Mouse (Mus musculus) ovary, postnatal 10 days (tissue): ENCODE data around the gene Sgcd.
"Not testable (repeated sequence)": the region's sequence is repeated elsewhere in the genome, so short reads cannot be mapped to it uniquely, and the experiment has no call there.

Experiments
- DNase-seq: peaks from one replicate; pipeline ENCODE4 v3.0.0; 2022; ENCODE audit warnings: low spot score

Gene Sgcd

DNA sequence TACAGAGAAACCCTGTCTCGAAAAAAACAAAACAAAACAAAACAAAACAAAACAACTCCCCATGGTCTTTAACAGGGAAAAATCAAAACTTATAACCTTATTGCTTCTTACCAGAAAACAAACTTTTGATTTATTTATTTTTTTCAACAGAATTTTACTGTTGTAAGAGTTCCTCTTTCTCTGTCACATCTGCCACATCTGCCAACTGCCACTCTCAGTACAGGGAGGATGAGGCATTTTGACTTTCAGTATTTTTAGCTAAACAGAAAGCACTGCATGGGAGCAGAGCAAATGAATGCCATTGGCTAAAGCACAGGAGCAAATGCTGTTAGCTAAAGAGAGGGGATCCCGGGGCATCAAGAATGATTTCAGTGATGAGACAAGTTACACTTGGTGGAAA lies 528.6 kb downstream of the Sgcd start:
- DNase-seq: no peak

DNA sequence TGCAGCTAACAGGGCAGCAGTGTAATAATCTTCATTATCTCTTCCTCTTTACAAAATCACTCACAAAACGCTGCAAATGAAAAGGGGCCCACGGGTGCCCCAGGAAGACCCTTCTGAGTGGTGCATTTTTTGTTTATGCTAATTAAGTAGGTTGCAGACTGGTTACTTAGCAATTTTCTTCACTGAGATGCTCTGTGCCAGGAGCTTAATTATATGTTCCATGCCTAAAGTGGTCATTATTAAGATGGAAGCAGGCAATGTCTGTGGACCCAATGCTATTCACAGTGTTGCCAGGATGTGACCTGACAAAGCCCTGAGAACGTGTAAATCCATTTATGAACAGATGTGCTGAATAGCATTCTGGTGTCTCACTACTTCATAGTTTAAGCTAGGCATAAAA lies 529.6 kb downstream of the Sgcd start:
- DNase-seq: no peak

DNA sequence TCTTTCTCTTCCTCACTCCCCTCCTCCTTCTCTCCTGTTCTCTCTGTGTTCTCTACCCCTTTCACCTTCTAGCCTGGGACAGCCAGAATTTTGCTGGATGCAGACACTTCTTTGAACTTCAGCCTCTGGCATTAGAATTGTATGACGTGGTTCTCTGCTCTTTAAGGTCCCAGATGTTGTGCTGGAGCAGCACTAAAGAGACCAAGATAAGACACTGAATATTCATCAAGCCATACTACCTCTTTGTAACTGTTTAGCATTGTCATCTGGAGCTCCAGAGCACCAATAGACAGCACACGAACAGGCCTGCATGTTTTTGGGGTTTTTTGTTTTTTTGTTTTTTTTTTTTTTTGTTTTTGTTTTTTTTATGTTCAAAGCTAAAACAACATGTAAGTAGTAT lies 541.0 kb downstream of the Sgcd start:
- no peak for DNase-seq

DNA sequence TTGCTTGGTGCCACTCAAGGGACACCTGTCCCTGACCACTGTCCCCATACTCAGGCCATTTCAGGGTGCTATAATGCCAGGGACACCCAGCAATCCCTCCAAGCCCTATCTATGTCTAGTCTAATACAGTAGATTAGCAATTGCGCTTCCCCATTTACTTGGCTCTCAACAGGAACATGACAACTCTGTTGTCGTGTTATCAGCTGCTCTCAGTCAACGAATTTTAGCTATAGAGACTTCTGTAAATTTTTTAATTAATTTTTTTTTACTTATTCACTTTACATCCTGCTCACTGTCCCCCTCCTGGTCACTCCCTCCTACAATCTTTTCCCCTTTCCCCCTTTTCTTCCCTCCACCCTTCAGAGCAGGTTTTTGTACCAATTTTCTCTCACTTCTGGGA lies 542.4 kb downstream of the Sgcd start:
- no peak for DNase-seq

DNA sequence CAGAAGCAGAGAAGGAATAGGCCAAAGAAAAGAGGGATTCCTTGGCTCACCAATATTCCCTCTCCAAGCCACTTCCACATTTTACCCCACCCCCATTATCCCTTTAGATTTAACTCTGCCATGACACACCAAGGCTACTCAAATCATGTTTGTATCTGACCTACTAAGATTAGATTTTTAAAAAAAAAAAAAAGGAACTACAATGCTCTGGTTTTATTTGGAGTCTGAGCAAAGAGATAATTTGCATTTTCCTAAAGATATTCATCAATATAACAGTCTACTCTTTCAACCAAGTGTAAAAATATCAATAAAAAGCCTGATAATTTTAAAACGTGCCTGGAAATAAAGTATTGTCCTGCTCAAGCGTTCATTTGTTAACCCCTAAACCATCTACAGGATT lies 543.1 kb downstream of the Sgcd start:
- DNase-seq: no peak

DNA sequence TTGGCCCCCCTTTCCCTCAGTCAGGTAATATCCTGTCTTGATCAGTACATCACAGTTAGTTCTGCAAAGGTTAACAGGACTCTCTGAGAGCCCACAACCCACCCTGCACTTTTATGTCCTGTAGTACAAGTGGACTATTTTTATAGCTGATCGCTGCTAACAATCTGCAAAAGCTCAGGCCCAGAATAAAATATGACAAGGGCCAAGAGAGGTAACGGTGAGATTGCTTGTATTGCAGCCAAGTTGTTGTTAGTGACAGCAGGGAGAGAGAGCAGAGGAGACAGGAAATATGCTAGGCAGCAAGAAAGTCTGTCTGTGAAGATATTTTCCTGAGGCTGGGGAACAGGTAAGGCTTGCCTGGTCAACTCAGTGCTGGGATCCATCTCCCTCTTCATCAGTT lies 546.5 kb downstream of the Sgcd start:
- DNase-seq: no peak

DNA sequence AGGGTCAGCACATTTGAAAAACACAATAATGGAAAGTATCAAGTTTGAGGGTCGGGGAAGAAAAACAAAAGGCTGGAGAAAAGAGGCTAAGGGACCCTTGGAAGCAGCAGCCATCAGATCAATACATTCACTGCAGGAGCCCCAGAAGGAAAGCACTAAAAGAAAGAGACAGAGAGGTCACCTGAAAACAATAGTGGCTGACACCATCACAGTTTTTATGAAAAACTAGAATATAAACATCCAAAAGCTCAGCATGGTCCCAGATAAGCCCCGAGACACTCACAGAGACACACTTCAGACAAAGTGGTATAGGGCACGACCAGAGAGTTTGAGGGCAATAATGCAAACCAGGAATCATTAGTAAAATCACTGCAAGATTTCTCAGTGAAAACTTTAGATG lies 589.2 kb downstream of the Sgcd start:
- DNase-seq: no peak

DNA sequence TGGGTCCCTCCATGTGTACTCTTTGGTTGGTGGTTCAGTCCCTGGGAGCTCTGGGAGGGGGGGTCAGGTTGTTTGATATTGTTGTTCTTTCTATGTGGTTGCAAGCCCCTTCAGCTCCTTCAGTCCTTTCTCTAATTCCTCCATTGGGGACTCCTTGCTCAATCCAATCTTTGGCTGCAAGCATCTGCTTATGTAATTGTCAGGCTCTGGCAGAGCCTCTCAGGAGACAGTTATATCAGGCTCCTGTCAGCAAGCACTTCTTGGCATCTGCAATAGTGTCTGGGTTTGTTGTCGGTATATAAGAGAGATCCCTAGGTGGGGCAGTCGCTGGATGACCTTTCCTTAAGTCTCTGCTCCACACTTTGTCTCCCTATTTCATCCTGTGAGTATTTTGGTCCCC lies 598.0 kb downstream of the Sgcd start:
- DNase-seq: not testable (repeated sequence)

DNA sequence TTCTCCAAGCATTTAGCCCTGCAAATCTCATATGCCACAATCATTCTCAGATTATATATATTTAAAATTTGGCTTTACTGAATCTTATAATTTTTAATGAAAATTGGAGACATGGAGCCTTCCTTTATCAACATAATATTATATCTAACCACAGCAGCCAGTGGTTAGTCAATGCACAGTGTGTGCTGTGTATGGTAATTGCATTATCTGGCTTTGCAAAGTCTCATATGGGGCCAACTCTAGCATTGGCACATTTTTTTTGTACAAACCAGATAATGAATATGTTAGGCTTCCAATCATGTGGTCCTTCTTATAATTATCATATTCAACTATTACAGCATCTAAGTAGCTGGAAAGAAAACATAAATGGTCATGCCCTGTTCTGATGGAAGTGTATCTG lies 599.4 kb downstream of the Sgcd start:
- DNase-seq: no peak

DNA sequence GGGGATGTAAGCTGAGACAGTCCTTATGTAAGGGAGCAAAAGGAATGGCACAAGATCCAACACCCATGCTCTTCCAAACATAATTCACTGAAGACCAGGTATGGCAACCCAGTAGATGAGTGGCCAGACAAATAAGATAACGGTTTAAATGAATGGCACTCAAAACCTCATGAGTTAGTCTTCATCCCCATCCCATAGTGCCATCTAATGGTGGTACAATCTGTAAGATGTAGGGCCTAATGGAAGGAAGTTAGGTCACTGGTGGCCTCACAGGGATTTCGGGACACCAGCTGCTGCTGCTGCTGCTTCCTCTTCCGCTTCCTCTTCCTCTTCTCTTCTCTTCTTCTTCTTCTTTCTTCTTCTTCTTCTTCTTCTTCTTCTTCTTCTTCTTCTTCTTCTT lies 601.0 kb downstream of the Sgcd start:
- DNase-seq: no peak

DNA sequence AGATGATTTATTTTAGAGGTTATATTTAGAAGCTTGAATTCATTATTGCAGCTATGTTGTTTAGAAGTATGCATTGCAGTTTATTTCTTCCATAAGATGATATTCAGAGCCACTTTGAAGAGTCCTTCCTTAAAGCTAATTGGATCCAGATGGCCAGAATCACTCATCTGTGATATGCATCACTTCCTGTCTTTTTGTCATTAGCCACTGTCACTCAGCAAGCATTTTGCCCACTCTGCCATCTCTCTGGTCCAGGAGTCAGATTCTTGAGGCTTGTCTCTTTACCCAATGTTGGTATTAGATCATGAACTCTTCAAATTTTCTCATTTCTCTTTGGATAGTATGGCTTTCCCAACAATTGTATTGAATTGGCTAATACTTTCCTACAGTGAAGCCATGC lies 602.6 kb downstream of the Sgcd start:
- DNase-seq: no peak

DNA sequence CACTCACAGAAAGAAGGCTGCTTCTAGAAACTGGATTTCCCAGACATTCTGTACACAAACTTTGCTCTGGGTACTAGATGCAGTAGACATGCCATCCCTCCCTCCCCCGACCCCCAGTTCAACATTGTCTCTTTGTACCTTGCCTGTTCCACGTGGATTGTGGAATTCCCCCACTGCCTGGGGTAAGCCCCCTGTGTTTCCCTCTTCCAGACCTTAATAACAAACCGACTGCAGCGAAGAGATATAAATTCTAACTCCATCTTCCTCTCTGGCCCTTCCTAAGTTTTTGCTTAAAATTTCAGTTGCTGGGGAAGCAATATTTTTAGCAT lies 609.2 kb downstream of the Sgcd start:
- DNase-seq: no peak

DNA sequence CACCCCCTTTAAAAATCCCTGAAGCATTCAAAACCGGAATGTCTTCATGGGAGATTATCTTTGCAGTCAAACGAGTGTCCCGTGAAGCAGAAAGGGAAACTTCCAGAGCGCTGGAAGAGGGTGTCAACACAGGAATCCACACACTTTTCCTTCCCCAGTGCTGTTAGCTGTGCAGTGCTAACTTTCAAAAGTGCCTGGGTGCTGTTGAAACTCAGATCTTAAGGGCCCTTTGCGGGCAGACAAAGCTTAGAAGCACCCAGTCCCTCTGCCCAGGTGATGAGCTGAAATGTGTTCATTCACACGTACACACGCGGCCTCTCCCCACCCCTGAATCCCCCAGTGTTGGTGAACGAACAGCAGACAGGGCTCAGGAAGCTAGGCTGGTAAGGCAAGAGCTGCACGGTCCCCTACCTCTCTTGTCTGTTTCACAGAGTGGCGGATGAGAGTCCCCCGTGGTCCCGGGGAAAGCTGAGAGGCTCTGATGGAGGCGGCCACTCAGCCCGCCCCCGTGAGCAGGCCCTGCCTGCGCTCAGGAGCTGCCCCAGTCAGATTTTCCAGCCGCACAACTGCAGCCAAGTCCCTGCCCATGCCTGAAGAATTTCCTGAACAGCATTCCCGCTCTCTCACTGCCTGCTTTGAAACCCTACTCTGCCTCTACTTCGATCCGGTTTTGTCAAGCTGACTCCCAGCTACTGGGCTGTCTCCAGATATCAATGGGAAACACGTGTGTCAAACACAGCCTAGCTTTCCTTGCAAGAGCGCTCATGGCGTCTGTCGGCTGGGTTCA lies 609.7 kb downstream of the Sgcd start:
- peak; percentile 33 for DNase-seq

DNA sequence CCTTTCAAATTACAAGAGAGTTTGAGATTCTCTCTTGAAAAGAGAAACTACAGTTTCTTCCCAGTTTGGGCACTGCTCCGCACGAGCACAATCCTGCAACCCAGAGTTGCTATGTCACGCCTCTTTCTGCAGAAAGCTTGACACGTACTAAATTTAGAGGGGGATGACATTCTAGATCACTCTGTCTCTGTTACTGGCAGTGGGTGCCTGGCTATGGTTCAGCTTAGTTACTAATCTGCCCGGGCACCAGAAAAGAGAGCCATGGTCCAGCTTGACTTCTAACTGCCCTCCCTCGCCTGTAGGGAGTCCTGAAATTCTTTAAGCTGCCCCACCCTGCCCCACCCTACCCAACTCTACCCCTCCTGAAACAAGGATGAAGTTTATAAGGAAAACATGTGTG lies 611.3 kb downstream of the Sgcd start:
- no peak for DNase-seq

DNA sequence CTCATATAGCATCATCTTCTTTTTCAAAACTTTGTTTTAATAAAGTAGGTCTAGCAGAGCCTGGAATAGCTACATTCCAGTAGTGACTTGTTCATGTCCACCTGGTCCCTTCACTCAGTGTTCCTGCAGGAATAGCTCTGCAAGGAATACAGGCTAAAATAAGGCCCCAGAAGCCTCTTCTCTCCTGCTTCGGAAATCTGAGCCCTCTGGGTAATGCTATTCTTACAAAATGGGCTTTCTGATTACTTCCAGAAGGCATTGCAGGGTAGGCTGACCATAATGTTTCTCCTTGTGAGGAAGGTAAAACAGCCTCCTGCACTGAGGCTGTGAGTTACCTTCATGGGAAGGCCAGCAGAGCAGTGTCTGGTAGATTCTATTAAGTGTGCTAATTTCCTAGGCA lies 611.9 kb downstream of the Sgcd start:
- DNase-seq: no peak

DNA sequence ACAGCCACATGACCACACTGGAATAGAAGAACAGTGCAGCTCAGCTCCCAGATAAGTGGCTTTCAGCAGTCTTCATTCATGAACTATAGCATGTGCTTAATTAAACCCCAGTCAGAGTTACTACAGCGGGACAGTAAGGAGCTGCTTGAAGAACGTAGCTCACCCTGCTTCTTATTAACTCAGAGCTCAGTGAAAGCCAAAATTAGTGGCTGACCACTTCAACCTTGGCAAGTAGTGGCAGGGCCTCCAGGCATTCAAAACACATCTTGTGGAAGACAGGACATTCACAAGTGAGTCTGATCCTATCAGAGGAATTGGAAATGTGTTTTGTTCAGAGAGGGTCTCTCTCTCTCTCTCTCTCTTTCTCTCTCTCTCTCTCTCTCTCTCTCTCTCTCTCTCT lies 617.2 kb downstream of the Sgcd start:
- no peak for DNase-seq

DNA sequence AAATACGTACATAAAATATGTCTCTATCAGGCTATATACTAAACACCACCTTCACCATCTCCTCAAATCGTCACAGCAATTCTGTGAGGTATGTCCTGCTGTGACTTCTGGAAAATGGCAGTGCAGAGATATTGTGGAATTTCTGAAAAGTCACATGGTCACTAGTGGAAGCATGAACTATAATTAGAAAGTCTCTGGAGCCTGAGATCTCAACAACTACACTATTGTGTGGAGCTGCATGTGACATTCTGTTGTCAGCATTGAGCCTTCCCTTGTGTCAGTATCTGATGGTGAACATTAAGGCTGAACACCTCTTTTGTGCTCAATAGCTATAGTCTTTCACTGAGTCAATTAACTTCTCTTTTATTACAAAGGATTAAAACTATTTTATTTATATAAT lies 637.2 kb downstream of the Sgcd start:
- no peak for DNase-seq

DNA sequence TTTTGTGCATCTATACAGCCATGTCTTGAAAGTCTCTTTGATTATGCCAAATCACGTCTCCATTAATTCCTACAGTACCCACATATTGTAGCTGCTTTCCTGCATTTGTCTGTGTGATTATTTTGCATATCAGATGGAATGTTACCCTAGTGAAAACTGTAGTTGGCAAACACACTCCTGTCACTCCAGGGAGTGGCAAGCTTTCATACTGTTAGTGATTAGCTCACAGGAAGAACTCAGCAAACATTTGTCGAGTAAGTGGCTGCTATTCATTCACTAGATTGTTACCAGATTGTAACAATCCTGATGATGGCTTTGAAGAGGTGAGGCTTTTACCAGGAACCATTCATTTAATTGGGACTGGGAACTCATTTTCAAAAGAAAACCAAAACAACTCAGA lies 645.3 kb downstream of the Sgcd start:
- DNase-seq: no peak

DNA sequence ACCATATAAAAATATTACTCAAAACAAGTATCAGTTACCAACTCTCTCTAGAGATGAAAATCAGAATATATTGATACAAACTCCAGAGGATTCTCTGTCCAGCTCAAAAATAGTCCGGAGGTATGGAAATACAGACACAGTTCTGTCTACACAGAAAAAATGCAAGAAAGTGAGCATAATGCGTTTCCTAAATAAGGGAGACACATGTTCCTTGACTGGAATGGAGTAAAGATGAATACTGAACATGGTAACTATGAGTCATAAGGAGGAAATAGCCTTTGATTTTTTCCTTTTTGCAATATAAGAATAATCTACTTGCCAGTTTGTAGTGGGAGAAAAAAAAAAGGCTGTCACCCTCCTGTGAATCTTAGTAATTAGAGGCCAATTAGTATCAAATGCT lies 655.1 kb downstream of the Sgcd start:
- DNase-seq: no peak

DNA sequence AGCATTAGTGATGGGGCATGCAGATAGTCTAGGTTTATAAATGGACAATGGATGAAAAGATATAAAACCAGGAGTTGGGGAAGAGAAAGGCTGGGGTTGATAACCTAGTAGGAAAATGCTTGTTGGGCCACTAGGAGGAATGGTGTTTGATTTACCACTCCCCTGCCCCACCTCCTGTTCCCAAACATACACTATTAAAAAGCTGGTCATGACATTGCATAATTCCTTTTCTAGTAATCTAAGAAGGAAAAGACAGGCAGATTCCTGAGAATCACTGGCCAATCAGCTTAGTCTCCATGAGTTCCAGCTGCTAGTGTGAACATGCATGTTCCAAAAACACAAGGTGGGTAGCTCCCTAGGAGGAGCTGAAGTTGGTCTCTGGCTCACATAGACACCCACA lies 683.2 kb downstream of the Sgcd start:
- DNase-seq: no peak

DNA sequence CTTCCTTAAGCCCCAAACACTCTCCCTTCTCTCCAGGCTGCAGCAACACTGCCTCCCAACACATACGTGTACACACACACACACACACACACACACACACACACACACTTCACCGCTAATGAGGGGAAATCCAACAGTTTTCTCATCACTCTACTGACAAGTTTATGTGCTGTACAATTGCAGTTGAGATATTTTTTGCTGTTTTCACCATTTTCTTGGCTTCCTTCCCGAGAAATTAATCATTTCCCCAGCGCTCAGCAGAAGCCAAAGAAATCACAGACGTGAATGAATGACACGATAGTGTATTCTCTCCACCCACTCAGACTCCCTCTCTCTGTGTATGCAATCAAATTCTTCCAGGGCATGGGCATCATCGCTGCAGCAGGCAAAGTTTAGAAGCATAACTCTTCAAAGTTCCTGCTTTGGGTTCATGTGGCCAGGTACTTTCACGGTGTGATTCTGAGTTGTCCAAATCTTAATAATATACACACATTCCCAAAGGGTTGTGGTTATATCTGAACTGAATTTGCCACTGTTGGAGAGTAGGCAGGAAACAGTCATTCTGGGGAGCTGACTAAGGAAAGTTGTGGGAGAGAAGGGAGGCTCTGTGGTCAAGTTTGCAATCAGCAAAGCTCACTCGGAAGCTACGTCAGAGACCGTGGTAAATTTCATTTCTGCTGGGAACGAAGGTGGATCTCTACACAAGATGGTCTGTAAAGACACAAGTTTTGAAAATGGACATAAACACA lies 683.9 kb downstream of the Sgcd start:
- DNase-seq: no peak

DNA sequence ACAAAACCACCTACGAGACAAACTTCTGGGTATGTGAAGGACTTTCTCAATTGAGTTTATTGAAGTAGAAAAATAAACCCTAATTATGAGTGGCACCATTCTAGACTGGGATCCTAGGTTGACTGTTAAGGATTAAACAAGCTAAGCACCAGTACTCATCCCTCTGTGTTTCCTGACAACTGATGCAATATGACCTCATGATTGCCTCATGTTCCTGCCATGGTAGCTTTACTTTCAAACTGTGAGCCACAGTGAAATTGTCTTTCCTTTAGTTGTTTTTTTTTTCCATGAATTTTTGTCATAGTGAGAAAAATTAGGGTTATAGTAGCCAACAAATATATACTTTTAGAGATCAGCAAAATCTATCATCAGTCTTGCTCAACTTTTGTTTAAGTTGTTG lies 689.0 kb downstream of the Sgcd start:
- no peak for DNase-seq

DNA sequence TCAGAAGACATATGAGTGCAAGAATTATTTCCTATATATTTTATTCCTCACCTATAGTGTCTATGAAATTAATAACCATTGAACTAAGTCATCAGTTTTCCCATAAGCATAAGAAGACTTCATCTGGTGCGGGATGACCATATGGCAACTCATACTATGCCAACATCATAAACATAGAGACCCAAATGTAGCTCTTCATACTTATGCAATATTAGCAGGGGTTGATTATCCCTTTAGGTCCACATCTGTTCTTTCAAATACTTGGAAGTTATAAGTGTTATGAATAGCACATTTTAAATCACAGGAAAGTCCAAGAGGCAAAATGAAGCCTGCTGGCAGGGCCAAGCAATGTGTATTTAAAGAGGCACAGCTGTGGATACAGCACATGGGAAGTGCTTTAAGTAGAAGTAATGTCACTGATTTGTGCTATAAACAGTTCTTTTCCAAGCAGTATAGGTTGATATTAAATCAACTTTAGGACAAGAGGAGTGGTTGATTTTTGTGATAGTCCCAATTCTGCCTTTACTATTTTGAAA lies 690.9 kb downstream of the Sgcd start:
- DNase-seq: no peak

DNA sequence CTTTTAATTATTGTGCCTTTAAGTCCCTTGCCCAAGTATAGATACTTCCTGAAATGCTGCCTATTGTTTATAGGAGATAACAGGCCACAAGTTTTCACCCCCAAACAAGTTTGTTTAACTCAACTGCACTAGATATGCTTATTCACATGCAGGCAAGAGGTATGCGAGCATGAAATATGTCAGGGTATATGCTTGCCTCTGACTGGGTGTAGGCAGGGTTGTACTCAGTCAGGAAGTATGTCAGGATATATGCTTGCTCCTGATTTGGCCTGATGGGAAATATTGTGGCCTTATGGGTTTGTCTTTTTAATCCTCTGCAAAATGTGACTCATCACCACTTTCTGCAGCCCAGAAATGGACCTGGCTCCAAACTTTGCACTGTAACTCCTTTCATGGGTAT lies 694.0 kb downstream of the Sgcd start:
- no peak for DNase-seq
